Mouse (Mus musculus): ENCODE data around the gene Adat3.

- TF ChIP-seq TAL1 (conservative IDR thresholded peaks at IDR 0.05; ENCODE audit: low read depth, low read length) (no peak), CTCF (IDR thresholded peaks at IDR 0.05; ENCODE audit: low read depth, low read length) (no peak), GATA2 (IDR thresholded peaks at IDR 0.05; ENCODE audit: borderline replicate concordance, low read depth, low read length) (no peak), POLR2AphosphoS5 (IDR thresholded peaks at IDR 0.05; ENCODE audit: insufficient replicate concordance, low read depth, low read length) (no peak), GATA1 (IDR thresholded peaks at IDR 0.05; ENCODE audit: borderline replicate concordance, low read length) (no peak)
These were observed 7.6 kb downstream of the Adat3 start for GRCm38 (mm10) chr10:80610116-80610785.
